7 mouse cellular contexts compared by ENCODE assay signal in genomic region chr8:70375212-70375859, GRCm38 (mm10). TPM values are rescaled to one million over a fixed set of nuclear protein-coding genes. Genes with fewer than 3 reads are reported as not detected.
A peak's percentile ranks its signal among the peaks of the same experiment; 100 is the strongest.
DNase-seq lines count a peak whose midpoint lies in the region; ATAC-seq and TF ChIP-seq lines count a peak whose summit lies in the region.

No protein-coding gene starts in this region.

- H3K27me3 ChIP-seq in lung, embryonic 14.5 days (ENCODE audit: insufficient read depth, low read length): peaks cover 71% of the 10 kb centered on the region
- peaks cover 71% of the 10 kb centered on the region for H3K27me3 ChIP-seq in stomach, embryonic 16.5 days (ENCODE audit: control insufficient read depth, insufficient read depth, low read length)

- no peak overlapping the region for H3K4me3 ChIP-seq in lung, adult 2 months (replicated peaks; ENCODE audit: extremely low read depth, low read depth, low read length)
- H3K4me3 ChIP-seq in lung, embryonic 14.5 days (ENCODE audit: low read depth, low read length): peak overlapping the region; percentile 38
- H3K4me3 ChIP-seq in stomach, embryonic 16.5 days (replicated peaks; ENCODE audit: low read length): peak overlapping the region; percentile 45; the same call in 1 of the 2 replicates

- no peak overlapping the region for H3K27ac ChIP-seq in lung, embryonic 14.5 days (ENCODE audit: low read depth)
- no peak overlapping the region for H3K27ac ChIP-seq in stomach, embryonic 16.5 days (ENCODE audit: low read length)

- no peak overlapping the region for H3K9ac ChIP-seq in lung, embryonic 14.5 days
- H3K9ac ChIP-seq in stomach, embryonic 16.5 days (ENCODE audit: low read length): no peak overlapping the region

- TF ChIP-seq CTCF in lung, adult 2 months (IDR thresholded peaks at IDR 0.05; ENCODE audit: insufficient read depth, low read length): no peak
- TF ChIP-seq CTCF in lung, embryonic 14.5 days (IDR thresholded peaks at IDR 0.05; ENCODE audit: low read depth): no peak

- no peaks in the 10 kb centered on the region for H3K36me3 ChIP-seq in lung, embryonic 14.5 days (ENCODE audit: insufficient read depth)
- H3K36me3 ChIP-seq in stomach, embryonic 16.5 days (ENCODE audit: control insufficient read depth, insufficient read depth, low read length): no peaks in the 10 kb centered on the region

- DNase-seq in lung, adult 2 months: peak; percentile 24
- no peak for DNase-seq in lung, postnatal 14 days
- DNase-seq in lung, embryonic 14.5 days: no peak
- DNase-seq in urinary bladder, adult 2 months (ENCODE audit: low spot score): no peak
- no peak for DNase-seq in frontal cortex, postnatal 14 days (ENCODE audit: low spot score in 2 of 2)

- no peak for TF ChIP-seq POLR2A in lung, adult 2 months (IDR thresholded peaks at IDR 0.05; ENCODE audit: borderline replicate concordance, extremely low read depth, low read depth, low read length)

- ATAC-seq in granulocyte monocyte progenitor cell, adult 5-6 weeks (replicated peaks; ENCODE audit: poor library complexity, severe bottlenecking): peak; percentile 60
- no peak; the same call in 1 of the 2 replicates for ATAC-seq in lung, embryonic 14.5 days (ENCODE audit: insufficient read depth)
- no peak for ATAC-seq in stomach, embryonic 16.5 days (ENCODE audit: insufficient read depth, low FRiP score)

- no peaks in the 10 kb centered on the region for H3K9me3 ChIP-seq in lung, embryonic 14.5 days (ENCODE audit: low read depth, low read length)
- H3K9me3 ChIP-seq in stomach, embryonic 16.5 days (replicated peaks; ENCODE audit: control insufficient read depth, low read length): no peaks in the 10 kb centered on the region

- H3K4me1 ChIP-seq in lung, adult 2 months (ENCODE audit: control insufficient read depth, insufficient read depth, low read length): peaks cover 3% of the 10 kb centered on the region; the same call in 1 of the 2 replicates
- H3K4me1 ChIP-seq in lung, embryonic 14.5 days (ENCODE audit: insufficient read depth): peaks cover 3% of the 10 kb centered on the region; the same call in 1 of the 2 replicates
- peaks cover 29% of the 10 kb centered on the region for H3K4me1 ChIP-seq in stomach, embryonic 16.5 days (ENCODE audit: control insufficient read depth, insufficient read depth, low read length)

- H3K4me2 ChIP-seq in lung, embryonic 14.5 days: peak overlapping the region; percentile 63
- no peak overlapping the region; the same call in 1 of the 2 replicates for H3K4me2 ChIP-seq in stomach, embryonic 16.5 days (ENCODE audit: low read depth, low read length)

- 6% methylated on average over 35 of the region's 35 CpGs for WGBS in lung, adult 2 months
- 5% methylated on average over 35 of the region's 35 CpGs for WGBS in lung, embryonic 14.5 days
- 7% methylated on average over 35 of the region's 35 CpGs for WGBS in stomach, embryonic 16.5 days

RNA-seq across cellular contexts. Expression of gene Comp, which starts 2.0 kb away (rescaled TPM):
- polyA plus RNA-seq in lung, adult 2 months (2012; rRNA removed): 0.51 and 1.3 TPM in 2 replicates
- total RNA-seq in granulocyte monocyte progenitor cell, adult 5-6 weeks (2014; fragmentation: Nextera tagmentation): 0.88 TPM in 1 of 2 replicates, not detected in the other
- total RNA-seq in granulocyte monocyte progenitor cell, adult 5-6 weeks (2017): not detected in 2 replicates
- 0.43 and 0.53 TPM in 2 replicates for polyA plus RNA-seq in lung, embryonic 14.5 days (2014; fragmentation: Nextera tagmentation; extraction: Ambion mirVana)
- 0.15 and 0.25 TPM in 2 replicates for polyA plus RNA-seq in stomach, embryonic 16.5 days (2015; fragmentation: Nextera tagmentation; extraction: Ambion mirVana)
- polyA plus RNA-seq in urinary bladder, adult 2 months (2012; rRNA removed): 0.22 and 0.23 TPM in 2 replicates

RNA-seq across cellular contexts. Expression of gene Upf1, which starts 22.3 kb away (rescaled TPM):
- 35.8 and 36.7 TPM in 2 replicates for polyA plus RNA-seq in lung, adult 2 months (2012; rRNA removed)
- total RNA-seq in granulocyte monocyte progenitor cell, adult 5-6 weeks (2014; fragmentation: Nextera tagmentation): 30.6 and 33.7 TPM in 2 replicates
- total RNA-seq in granulocyte monocyte progenitor cell, adult 5-6 weeks (2017): 24.2 and 30.8 TPM in 2 replicates
- polyA plus RNA-seq in lung, embryonic 14.5 days (2014; fragmentation: Nextera tagmentation; extraction: Ambion mirVana): 23.3 and 27.2 TPM in 2 replicates
- polyA plus RNA-seq in stomach, embryonic 16.5 days (2015; fragmentation: Nextera tagmentation; extraction: Ambion mirVana): 7.4 and 8.2 TPM in 2 replicates
- polyA plus RNA-seq in urinary bladder, adult 2 months (2012; rRNA removed): 16.4 and 30.5 TPM in 2 replicates

RNA-seq across cellular contexts. Expression of gene Gdf1, which starts 45.7 kb away (rescaled TPM):
- 1.1 and 1.5 TPM in 2 replicates for polyA plus RNA-seq in lung, adult 2 months (2012; rRNA removed)
- total RNA-seq in granulocyte monocyte progenitor cell, adult 5-6 weeks (2014; fragmentation: Nextera tagmentation): not detected in 2 replicates
- not detected in 2 replicates for total RNA-seq in granulocyte monocyte progenitor cell, adult 5-6 weeks (2017)
- 2.4 and 4.2 TPM in 2 replicates for polyA plus RNA-seq in lung, embryonic 14.5 days (2014; fragmentation: Nextera tagmentation; extraction: Ambion mirVana)
- 1.4 and 2.1 TPM in 2 replicates for polyA plus RNA-seq in stomach, embryonic 16.5 days (2015; fragmentation: Nextera tagmentation; extraction: Ambion mirVana)
- polyA plus RNA-seq in urinary bladder, adult 2 months (2012; rRNA removed): 0.74 and 1.3 TPM in 2 replicates

RNA-seq across cellular contexts. Expression of gene Cers1, which starts 59.8 kb away (rescaled TPM):
- 2.7 TPM in 2 replicates for polyA plus RNA-seq in lung, adult 2 months (2012; rRNA removed)
- total RNA-seq in granulocyte monocyte progenitor cell, adult 5-6 weeks (2014; fragmentation: Nextera tagmentation): not detected in 2 replicates
- not detected in 2 replicates for total RNA-seq in granulocyte monocyte progenitor cell, adult 5-6 weeks (2017)
- 2.7 and 3.6 TPM in 2 replicates for polyA plus RNA-seq in lung, embryonic 14.5 days (2014; fragmentation: Nextera tagmentation; extraction: Ambion mirVana)
- 3.8 and 4.1 TPM in 2 replicates for polyA plus RNA-seq in stomach, embryonic 16.5 days (2015; fragmentation: Nextera tagmentation; extraction: Ambion mirVana)
- polyA plus RNA-seq in urinary bladder, adult 2 months (2012; rRNA removed): 1.3 and 2.1 TPM in 2 replicates
